Mouse (Mus musculus): ENCODE measurements around the gene Ubap1. TPM values are rescaled to one million over a fixed set of nuclear protein-coding genes. Genes with fewer than 3 reads are reported as not detected.

Gene Ubap1
- total RNA-seq, 2 experiments from 2014 or later: 40.6 to 41.4 TPM

GRCm38 (mm10) chr4:41409341-41409740 is 60.5 kb downstream of the Ubap1 start:
- no peak for DNase-seq

- no peak for DNase-seq
Observed at GRCm38 (mm10) chr4:41416966-41417365, 68.2 kb downstream of the Ubap1 start.

GRCm38 (mm10) chr4:41438931-41439330 is 90.1 kb downstream of the Ubap1 start:
- no peak for DNase-seq

Other genes with a start within 250 kb of the Ubap1 start
- gene Nol6, start 224.5 kb upstream of the Ubap1 start, total RNA-seq (2021): 10 to 100 TPM; 16.2 to 18.9 TPM
- gene Ube2r2, start 213.3 kb upstream of the Ubap1 start, total RNA-seq (2021): 100 to 1,000 TPM; 126 to 132 TPM
- gene Ubap2, start 73.9 kb upstream of the Ubap1 start, total RNA-seq (2021): 10 to 100 TPM; 44.2 to 54.9 TPM
- gene Dcaf12, start 34.1 kb upstream of the Ubap1 start, total RNA-seq (2021): 10 to 100 TPM; 32.4 to 32.9 TPM
- under 1 TPM; 0.45 to 0.46 TPM for gene Kif24, start 115.9 kb downstream of the Ubap1 start, total RNA-seq (2021)
- gene Nudt2, start 116.2 kb downstream of the Ubap1 start, total RNA-seq (2021): 10 to 100 TPM; 30.6 to 35.9 TPM
- gene AI464131, start 154.1 kb downstream of the Ubap1 start, total RNA-seq (2021): 10 to 100 TPM; 12.0 to 13.2 TPM
- gene 1110017D15Rik, start 168.3 kb downstream of the Ubap1 start, total RNA-seq (2021): under 1 TPM in 1 of 2 experiments, not detected in 1; 0.87 TPM
- gene Fam219a, start 220.5 kb downstream of the Ubap1 start, total RNA-seq (2021): 10 to 100 TPM; 11.3 to 12.8 TPM
- gene Dnaic1, start 220.8 kb downstream of the Ubap1 start, total RNA-seq (2021): 1 to 10 TPM; 2.7 to 3.8 TPM